Mouse (Mus musculus) CD4-positive helper T cell, adult 2 months (primary cell): ENCODE data around the gene Smarca1.

Experiments used
- DNase-seq: peaks from one replicate; pipeline ENCODE4 v3.0.0-alpha.2; 2012; ENCODE audit warnings: low read depth, missing footprints, low spot score

Gene Smarca1

DNA sequence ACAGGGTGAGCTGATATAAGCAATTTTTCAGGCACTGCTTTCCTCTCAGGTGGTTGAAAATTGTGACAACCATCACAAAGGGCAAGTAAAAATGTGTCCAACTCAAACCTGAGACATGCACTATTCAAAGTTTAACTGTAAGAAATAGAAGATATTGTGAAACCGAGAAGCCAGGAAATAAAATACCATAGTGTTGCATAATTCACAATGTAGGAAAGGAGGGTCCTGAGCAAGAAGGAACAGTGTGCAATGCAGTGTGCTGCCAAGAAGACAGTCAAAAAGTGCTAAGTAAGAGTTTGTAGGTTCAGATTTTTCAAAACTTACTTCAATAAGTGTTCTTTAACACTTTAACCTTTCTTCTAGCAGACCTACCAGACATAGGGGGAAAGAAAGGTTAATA lies 128.3 kb downstream of the Smarca1 start:
- DNase-seq, result no peak

DNA sequence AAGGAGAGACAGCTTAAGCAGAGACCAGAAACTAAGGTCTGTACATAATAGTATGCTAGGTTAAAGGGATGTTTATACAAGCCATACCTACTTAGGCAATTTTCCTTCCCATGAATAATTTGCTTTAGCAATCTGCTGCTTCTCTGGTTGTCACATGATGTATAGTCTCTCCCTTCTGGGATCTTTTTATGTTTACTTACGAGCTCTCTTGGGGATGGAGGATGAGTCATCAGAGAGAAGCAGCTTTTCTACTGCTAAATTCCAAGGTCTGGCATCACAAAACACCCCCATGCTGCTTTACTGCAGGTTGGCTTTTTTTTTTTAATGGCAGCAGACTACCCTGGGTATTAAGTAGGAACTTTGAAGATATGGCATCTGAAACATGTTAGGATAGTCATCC lies 132.6 kb downstream of the Smarca1 start:
- no peak for DNase-seq
